Mouse (Mus musculus): ENCODE data around the gene Pdcd6.

GRCm38 (mm10) chr13:74362218-74362617 lies 44.8 kb upstream of the Pdcd6 start:
- TF ChIP-seq CTCF (IDR thresholded peaks at IDR 0.05; ENCODE audit: borderline replicate concordance, control insufficient read depth, extremely low read depth, insufficient read depth, low read length, poor library complexity): no peak
- TF ChIP-seq POLR2A (IDR thresholded peaks at IDR 0.05; ENCODE audit: control insufficient read depth, extremely low read depth, insufficient read depth, low read length, poor library complexity): no peak

Data from thymus, adult 2 months (tissue).